Mouse (Mus musculus) forebrain, postnatal 0 days (tissue): ENCODE data around the gene Rps8. TPM values are rescaled to one million over a fixed set of nuclear protein-coding genes. Genes with fewer than 3 reads are reported as not detected.

ENCODE experiments used
- ATAC-seq: fragments of 200-750 bp; cut with Nextera tagmentation; 2 replicates; pipeline ENCODE4 v1.8.0; 2017; ENCODE audit warnings: mild to moderate bottlenecking, moderate library complexity
- DNase-seq: peaks from one replicate; pipeline ENCODE4 v3.0.0-alpha.2; 2015
- H3K27ac ChIP-seq: fragments of 300-500 bp; sonication (generic); 2 replicates; pipeline ENCODE4 v1.5.1; 2014; ENCODE audit warnings: low read depth, mild to moderate bottlenecking, antibody characterized with exemption, low read length, moderate library complexity, mixed read lengths
- H3K27me3 ChIP-seq: fragments of 300-500 bp; sonication (generic); 2 replicates; pipeline ENCODE4 v1.6.1; 2014; ENCODE audit warnings: mild to moderate bottlenecking, low read length, mixed read lengths; ENCODE audit not compliant: insufficient read depth
- H3K36me3 ChIP-seq: fragments of 300-500 bp; sonication (generic); 2 replicates; pipeline ENCODE4 v1.6.1; 2014; ENCODE audit warnings: mild to moderate bottlenecking, moderate library complexity; ENCODE audit not compliant: insufficient read depth
- H3K4me1 ChIP-seq: fragments of 300-500 bp; sonication (generic); 2 replicates; pipeline ENCODE4 v1.6.1; 2014; ENCODE audit warnings: antibody characterized with exemption; ENCODE audit not compliant: insufficient read depth
- H3K4me2 ChIP-seq: fragments of 300-500 bp; sonication (generic); 2 replicates; pipeline ENCODE4 v1.6.1; 2014; ENCODE audit warnings: low read depth, mild to moderate bottlenecking, moderate library complexity
- H3K4me3 ChIP-seq: fragments of 300-500 bp; sonication (generic); 2 replicates; pipeline ENCODE4 v1.5.1; 2014; ENCODE audit warnings: low read depth, low read length, mixed read lengths
- H3K9ac ChIP-seq: fragments of 300-500 bp; sonication (generic); 2 replicates; pipeline ENCODE4 v1.6.1; 2014; ENCODE audit warnings: mild to moderate bottlenecking
- H3K9me3 ChIP-seq: fragments of 300-500 bp; sonication (generic); 2 replicates; pipeline ENCODE4 v1.6.1; 2016; ENCODE audit warnings: low read length
- CTCF ChIP-seq: sonication (generic); IDR thresholded peaks from 2 replicates; pipeline ENCODE4 v1.5.1; 2016; ENCODE audit warnings: antibody characterized with exemption, control low read depth, low read depth
- WGBS: fragments of 180-500 bp; shearing (Covaris S2); extraction: QIAGEN DNeasy Blood & Tissue Kit; methylation state at CpG from one replicate; pipeline ENCODE4 v1.1.7; 2014; 5-methylcytosine and 5-hydroxymethylcytosine counted together
- polyA plus RNA-seq: library from polyadenylated mRNA; unstranded; fragments of >200 nt; fragmentation: Nextera tagmentation; extraction: Ambion mirVana; gene quantifications from 2 replicates; pipeline ENCODE4 v1.2.1, GENCODE M21; 2015
- total RNA-seq: library from RNA; depleted of rRNA; stranded (reverse); fragments of >200 nt; gene quantifications from 2 replicates; pipeline ENCODE4 v1.2.3, GENCODE M21; 2014; rRNA removed

The Rps8 gene
- 784 and 1,295 TPM in 2 replicates for total RNA-seq
- polyA plus RNA-seq = 481 and 630 TPM in 2 replicates

DNA sequence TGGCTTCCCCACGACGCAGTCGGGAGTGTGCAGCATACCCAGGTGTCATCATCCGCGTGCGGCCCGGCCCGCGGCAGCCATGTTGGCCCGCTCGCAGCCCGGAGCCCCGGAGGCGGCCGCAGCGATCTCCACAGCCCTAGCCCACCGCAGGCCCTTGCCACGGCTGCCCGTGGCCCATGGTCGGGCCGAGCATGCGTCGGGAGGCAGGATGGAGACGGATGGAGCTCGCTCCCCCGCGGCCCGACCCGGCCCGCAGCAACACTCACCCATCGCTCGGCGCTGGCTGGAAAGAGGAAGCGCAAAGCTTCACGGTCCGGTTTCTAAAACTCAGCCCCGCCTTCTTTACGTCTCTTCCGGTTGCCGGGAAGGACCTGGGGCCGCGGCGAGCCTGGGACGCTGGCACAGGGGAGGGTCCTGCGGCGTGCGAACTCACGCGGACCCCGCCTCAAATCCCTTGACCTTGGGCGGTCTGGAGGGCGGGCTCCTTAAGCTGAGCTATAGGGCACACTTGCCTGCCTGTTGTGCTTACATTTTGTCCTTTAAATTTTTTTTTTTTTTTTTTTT is at the start of gene Rps8:
Rps8 (minus strand) TSS at position 452 of the 564 bp plus-strand sequence.
- Histone ChIP-seq H3K27me3 (no peaks in the 10 kb centered on the region), H3K4me1 (no peaks in the 10 kb centered on the region), H3K9me3 (no peaks in the 10 kb centered on the region), H3K4me2 (peak within 1 kb of the TSS; percentile 83), H3K36me3 (peaks cover 32% of the 10 kb centered on the region), H3K4me3 (peak within 1 kb of the TSS; percentile 96), H3K9ac (peak within 1 kb of the TSS; percentile 97), H3K27ac (peak within 1 kb of the TSS; percentile 93)
- TF ChIP-seq CTCF = no peak
- peak; percentile 94 for ATAC-seq
- peak; percentile 92 for DNase-seq
- WGBS = under 1% methylated on average over 50 of the region's 52 CpGs

DNA sequence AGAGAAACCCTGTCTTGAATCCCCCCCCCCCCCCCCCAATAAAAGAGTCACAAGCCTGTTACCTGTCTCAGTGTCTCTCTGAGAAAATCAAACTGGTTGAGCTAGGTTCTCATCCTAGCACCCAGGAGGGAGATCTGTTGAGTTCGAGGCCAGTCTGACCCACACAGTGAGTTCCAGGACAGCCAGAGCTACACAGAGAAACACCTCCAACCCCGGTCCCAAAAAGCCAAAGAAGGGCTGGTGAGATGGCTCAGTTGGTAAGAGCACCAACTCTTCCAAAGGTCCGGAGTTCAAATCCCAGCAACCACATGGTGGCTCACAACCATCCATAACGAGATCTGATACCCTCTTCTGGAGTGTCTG is 46.9 kb upstream of the Rps8 start:
- TF ChIP-seq CTCF = no peak
- Histone ChIP-seq H3K27ac (no peak overlapping the region), H3K9ac (no peak overlapping the region)

DNA sequence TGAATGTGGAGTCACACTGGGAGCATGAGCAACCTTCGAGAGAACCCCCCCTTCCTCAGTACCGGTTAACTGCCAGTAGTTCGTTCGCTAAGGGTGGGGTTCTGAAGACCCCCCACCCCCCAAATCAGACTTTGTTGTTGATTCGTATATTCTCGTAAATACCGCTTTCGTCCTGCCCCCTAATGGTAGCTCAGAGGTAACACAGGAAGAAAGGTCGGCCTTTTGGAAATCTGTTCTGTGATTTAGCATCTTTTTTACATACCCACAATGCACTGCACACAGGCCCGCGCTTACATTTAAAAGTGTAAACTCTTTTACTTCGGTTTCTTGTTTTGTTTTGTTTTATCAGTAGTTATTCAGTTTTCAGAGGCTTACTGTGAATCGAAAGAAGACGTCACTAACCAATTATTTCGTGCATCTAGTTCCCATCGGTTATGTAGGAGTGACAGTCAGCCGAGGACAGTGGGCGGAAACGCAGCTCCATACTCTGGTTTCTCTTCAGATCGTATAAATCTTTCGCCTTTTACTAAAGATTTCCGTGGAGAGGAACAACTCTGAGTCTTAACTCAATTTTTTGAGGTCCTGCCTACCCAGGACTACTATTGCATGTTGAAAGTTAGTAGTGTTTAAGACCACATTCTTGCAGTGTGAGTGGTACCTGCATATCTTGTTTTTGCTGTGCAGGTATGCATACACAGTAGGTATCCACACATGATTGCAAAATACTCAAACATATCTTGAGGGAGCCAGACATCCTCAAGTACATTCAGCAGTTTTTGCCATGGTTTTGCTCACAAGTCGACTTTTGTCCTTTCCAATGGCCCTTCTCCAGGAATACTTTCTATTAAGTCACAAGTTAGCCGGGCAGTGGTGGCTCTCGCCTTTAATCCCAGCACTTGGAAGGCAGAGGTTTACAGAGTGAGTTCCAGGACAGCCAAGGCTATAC is 46.3 kb upstream of the Rps8 start:
- Histone ChIP-seq H3K36me3 (no peaks in the 10 kb centered on the region), H3K4me1 (no peaks in the 10 kb centered on the region), H3K27ac (no peak overlapping the region), H3K27me3 (no peaks in the 10 kb centered on the region), H3K9me3 (no peaks in the 10 kb centered on the region), H3K9ac (peak overlapping the region; percentile 34; the same call in 1 of the 2 replicates), H3K4me2 (peak overlapping the region; percentile 42), H3K4me3 (peak overlapping the region; percentile 24)
- TF ChIP-seq CTCF = peak; percentile 76
- ATAC-seq = peak; percentile 89
- WGBS = 1% methylated on average over 25 of the region's 25 CpGs
- peak; percentile 84 for DNase-seq

More for the DNA sequence above, 46.9 kb upstream of the Rps8 start:
- Histone ChIP-seq H3K9me3 (no peaks in the 10 kb centered on the region), H3K4me2 (no peak overlapping the region), H3K36me3 (no peaks in the 10 kb centered on the region), H3K4me1 (no peaks in the 10 kb centered on the region), H3K27me3 (no peaks in the 10 kb centered on the region), H3K4me3 (no peak overlapping the region)
- ATAC-seq (no peak), DNase-seq (no peak)
- 61% methylated on average over 4 of the region's 4 CpGs for WGBS

DNA sequence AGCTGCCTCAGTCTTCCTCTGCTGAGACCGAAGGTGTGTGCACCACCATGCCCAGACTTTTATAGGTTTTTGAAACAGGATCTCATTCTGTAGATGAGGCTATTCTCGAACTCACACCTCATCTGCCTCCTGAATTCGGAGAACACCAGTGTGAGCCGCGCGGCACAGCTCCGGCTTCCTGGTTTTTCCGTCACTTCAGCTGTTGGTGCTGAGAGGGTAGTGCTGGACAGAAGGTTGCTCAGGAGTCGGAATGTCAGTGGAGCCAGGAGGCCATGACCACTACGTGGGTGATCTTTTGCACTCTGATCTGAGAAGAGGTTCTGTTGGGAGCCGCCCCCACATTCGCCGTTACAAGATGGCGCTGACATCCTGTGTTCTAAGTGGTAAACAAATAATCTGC is 35.8 kb upstream of the Rps8 start:
- Histone ChIP-seq H3K9ac (no peak overlapping the region), H3K4me1 (no peaks in the 10 kb centered on the region), H3K27me3 (no peaks in the 10 kb centered on the region), H3K27ac (no peak overlapping the region), H3K9me3 (no peaks in the 10 kb centered on the region), H3K36me3 (no peaks in the 10 kb centered on the region), H3K4me2 (no peak overlapping the region), H3K4me3 (no peak overlapping the region)
- no peak for ATAC-seq
- 93% methylated on average over 14 of the region's 14 CpGs for WGBS
- no peak for DNase-seq
- TF ChIP-seq CTCF = no peak

DNA sequence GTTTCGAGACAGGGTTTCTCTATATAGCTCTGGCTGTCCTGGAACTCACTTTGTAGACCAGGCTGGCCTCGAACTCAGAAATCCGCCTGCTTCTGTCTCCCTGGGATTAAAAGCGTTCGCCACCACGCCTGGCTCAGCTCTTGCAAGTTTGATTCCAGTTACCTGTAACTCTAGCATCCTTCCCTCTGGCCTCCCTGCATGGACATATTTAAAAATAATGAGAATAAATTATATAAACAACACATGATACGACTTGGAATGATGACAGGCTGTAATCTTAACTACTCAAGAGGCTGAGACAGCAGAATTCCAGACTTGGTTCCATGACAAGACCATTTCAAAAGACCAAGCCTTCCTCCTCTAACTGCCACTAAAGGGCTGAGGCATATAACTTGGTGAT is 34.6 kb upstream of the Rps8 start:
- H3K36me3 ChIP-seq = no peaks in the 10 kb centered on the region
- H3K9ac ChIP-seq = no peak overlapping the region
- H3K4me1 ChIP-seq = no peaks in the 10 kb centered on the region
- 51% methylated on average over 7 of the region's 7 CpGs for WGBS
- H3K9me3 ChIP-seq = no peaks in the 10 kb centered on the region
- TF ChIP-seq CTCF = no peak
- no peak for ATAC-seq
- peak overlapping the region; percentile 87; the same call in 1 of the 2 replicates for H3K27ac ChIP-seq
- no peak overlapping the region for H3K4me3 ChIP-seq
- H3K27me3 ChIP-seq = no peaks in the 10 kb centered on the region
- no peak overlapping the region for H3K4me2 ChIP-seq
- no peak for DNase-seq

DNA sequence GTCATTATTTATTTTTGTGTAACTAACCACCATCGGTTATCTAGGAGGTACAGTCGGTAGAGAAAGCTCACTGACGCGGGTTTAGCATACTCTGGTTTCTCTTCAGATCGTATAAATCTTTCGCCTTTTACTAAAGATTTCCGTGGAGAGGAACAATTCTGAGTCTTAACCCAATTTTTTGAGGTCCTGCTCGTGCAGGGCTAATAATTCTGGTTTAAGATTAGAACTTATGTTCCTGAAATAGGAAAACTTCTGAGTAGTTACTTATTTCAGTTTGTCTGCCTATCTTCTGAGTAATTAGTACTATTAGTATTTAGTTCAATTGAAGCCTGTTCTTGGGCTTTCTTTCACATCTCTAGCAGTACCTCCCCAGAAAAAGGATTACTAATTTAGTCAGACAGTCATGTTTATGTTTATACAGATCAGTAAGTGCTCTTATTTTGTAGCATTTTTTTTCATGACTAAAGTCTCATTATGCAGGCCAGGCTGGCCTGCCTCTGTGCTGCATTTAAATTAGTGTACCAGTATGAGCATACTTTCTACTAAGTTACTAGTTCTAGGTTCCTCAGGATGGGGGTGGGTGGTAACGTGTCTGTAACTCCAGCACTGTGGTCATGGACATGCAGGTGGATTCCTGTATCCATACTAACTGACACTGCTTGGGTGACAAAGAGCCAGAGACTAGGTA is 34.0 kb upstream of the Rps8 start:
- under 1% methylated on average over 9 of the region's 9 CpGs for WGBS
- no peaks in the 10 kb centered on the region for H3K4me1 ChIP-seq
- H3K9ac ChIP-seq = peak overlapping the region; percentile 75
- DNase-seq (no peak), ATAC-seq (peak; percentile 93)
- no peaks in the 10 kb centered on the region for H3K36me3 ChIP-seq
- peak overlapping the region; percentile 47 for H3K4me2 ChIP-seq
- peak overlapping the region; percentile 87 for H3K27ac ChIP-seq
- peak overlapping the region; percentile 35 for H3K4me3 ChIP-seq
- no peaks in the 10 kb centered on the region for H3K9me3 ChIP-seq
- TF ChIP-seq CTCF = no peak
- no peaks in the 10 kb centered on the region for H3K27me3 ChIP-seq
